Mouse (Mus musculus): ENCODE results near the gene Bmpr1b.
"Not testable (repeated sequence)": the region's sequence is repeated elsewhere in the genome, so short reads cannot be mapped to it uniquely, and the experiment has no call there.

The Bmpr1b gene

DNA sequence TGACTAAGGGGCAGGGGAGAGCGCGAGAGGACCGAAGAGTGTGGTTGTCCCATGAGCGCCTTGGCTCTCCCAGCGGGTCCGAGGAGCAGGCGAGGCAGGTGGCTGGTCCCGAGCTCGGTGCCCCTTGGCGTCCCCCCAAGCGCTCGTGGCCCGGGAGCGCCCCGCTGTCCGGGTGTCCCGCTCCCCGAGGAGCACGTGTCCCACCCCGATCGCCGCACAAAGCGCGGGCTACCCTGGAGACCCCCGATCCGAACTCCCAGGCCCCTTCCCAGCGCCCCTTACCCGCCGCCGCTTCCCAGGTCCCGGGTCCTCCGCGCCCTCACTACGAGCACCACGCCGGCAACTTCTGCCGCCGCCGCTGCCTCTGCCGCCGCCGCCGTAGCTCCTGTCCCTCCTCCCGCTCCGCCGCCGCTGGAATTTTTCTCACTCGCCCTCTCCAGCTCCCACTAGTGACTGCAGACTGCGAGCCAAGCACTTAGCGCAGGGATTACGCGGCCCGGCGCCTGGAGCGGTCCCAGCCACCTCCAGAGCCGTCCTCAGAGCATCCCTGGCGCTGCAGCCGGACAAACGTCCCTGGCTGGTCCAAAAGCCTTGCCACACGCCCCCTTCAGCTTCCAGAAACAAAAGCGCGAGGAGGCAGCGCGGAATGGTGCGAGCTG lies at the start of gene Bmpr1b:
Gene Bmpr1b (minus strand): TSS at position 563 of the 659 bp plus-strand sequence.
- no peak for DNase-seq (ENCODE audit: extremely low read depth, low read depth)

DNA sequence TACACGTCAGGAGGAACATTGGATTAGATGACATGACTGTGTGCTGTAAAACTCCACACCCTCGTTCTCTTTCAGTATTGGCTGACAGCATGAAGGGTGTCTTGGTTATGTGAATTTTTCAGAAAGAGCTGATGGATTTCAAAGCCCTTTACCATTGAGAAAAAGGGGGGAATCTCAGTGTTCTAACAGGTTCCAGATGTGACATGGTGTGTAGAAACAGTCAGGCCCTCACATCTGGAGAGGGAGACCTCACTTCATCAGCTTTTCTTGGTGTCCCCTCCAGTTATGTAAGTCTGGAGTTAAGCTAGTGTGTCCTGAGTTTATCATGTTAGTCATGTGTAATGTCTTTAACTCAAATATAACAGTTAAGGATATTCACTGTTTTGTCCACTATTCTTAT lies 43.6 kb upstream of the Bmpr1b start:
- no peak for DNase-seq (ENCODE audit: extremely low read depth, low read depth)

GRCm38 (mm10) chr3:142212186-142212585 lies 43.0 kb upstream of the Bmpr1b start:
- DNase-seq (ENCODE audit: extremely low read depth, low read depth), result no peak

GRCm38 (mm10) chr3:142209981-142210380 lies 40.8 kb upstream of the Bmpr1b start:
- DNase-seq (ENCODE audit: extremely low read depth, low read depth), result no peak

GRCm38 (mm10) chr3:142209057-142209456 lies 39.8 kb upstream of the Bmpr1b start:
- no peak for DNase-seq (ENCODE audit: extremely low read depth, low read depth)

- DNase-seq (ENCODE audit: extremely low read depth, low read depth), result no peak
These were observed 38.3 kb upstream of the Bmpr1b start for GRCm38 (mm10) chr3:142207488-142207887.

DNA sequence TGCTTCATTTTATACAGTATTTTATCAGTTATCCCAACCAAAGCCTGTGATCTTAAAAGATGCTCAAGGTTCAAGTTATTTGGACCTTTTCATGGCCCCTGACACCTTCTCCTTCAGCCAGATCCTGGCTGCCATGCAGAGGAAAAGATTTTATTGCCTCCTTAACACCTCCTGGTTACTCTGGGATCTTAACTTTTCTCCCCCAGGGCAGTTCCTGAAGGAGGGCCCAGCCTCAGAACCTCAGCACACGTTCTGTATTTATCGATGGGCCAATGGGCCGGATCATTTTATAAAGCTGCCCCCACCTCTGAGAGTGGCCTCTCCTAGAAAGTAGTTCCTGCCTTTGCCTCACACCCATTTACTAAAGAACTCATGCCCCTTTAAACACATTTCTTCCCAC lies 37.1 kb upstream of the Bmpr1b start:
- no peak for DNase-seq (ENCODE audit: extremely low read depth, low read depth)

- DNase-seq (ENCODE audit: extremely low read depth, low read depth), result no peak
These were observed 26.9 kb upstream of the Bmpr1b start for GRCm38 (mm10) chr3:142196142-142196541.

DNA sequence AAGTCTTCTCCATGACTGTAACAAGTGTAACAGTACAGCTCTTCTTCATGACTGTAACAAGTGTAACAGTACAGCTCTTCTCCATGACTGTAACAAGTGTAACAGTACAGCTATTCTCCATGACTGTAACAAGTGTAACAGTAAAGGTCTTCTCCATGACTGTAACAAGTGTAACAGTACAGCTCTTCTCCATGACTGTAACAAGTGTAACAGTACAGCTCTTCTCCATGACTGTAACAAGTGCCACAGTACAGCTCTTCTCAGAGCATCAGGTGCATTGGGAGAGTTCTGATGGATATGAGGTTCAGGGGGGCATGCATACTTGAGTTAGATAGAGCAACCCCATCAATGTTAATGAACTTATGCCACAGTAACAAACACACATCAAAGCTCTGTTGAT lies 22.4 kb upstream of the Bmpr1b start:
- DNase-seq (ENCODE audit: extremely low read depth, low read depth), result not testable (repeated sequence)

- DNase-seq (ENCODE audit: extremely low read depth, low read depth), result no peak
These were observed 17.3 kb upstream of the Bmpr1b start for GRCm38 (mm10) chr3:142186551-142186950.

GRCm38 (mm10) chr3:142173996-142174395 lies 4.8 kb upstream of the Bmpr1b start:
- no peak for DNase-seq (ENCODE audit: extremely low read depth, low read depth)

DNA sequence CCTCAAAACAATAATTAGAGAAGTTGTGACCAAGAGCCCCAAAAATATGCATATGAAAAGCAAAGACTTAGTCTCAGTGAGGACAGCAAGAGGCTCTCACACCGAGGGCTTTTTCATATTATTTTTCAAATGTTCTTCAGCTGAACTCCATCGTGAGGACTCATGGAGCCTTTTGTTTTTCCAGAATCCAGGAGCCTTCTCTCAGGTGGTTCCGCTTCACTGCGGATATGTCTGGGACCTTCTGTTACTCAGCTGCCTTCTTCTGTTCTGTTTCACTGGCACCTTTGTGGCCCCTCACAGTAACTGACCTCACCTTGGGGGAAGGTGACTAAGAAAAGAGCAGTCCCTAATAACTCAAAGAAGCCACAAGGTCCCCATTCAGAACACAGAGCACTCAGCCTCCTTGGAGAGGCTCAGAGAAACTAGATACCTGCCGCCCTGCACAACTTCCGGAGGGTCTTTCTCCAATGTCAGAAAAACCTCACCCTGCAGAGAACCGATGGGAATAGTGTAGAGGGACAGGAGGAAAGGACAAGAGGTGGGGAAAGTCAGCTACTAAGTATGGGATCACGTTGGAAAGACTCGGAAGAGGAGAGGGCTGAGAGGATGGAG lies 868 bp downstream of the Bmpr1b start:
- no peak for DNase-seq (ENCODE audit: extremely low read depth, low read depth)

GRCm38 (mm10) chr3:142164981-142165380 lies 4.2 kb downstream of the Bmpr1b start:
- DNase-seq (ENCODE audit: extremely low read depth, low read depth), result no peak

GRCm38 (mm10) chr3:142163896-142164295 lies 5.3 kb downstream of the Bmpr1b start:
- no peak for DNase-seq (ENCODE audit: extremely low read depth, low read depth)

DNA sequence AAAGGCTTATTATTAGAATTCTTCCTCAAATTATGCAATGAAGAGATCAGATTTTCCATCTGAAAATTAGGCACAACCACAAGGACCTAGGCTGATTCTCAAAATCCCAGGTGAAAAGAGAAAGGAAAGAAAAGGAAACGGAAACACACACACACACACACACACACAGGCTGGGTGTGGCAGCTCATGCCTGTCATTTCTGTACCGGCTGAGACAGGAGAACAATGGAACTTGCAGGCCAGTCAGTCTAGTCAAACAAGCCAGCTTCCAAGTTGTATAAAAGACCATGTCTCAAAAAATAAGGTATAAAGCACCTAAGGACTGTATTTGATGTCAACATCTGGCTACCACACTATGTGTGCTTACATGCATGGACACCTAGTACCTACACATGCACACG lies 7.8 kb downstream of the Bmpr1b start:
- no peak for DNase-seq (ENCODE audit: extremely low read depth, low read depth)

DNA sequence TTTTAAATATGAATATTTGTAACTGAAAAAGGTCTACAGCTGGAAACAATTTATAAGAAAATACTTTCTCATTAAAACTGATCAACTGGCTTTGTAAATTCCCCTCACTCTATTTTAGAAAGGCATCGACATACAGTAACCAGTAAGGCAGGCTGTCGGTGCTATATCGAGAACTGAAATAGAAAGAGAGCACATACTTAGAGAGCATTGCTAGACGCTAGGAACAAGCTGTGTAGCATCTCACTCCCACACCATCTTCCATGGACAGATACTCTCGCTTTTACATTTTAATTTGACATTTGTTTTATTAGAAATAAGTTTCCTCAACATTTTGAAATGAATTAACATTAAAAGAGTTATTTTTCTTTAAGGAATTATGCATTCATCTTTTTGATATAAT lies 17.2 kb downstream of the Bmpr1b start:
- DNase-seq (ENCODE audit: extremely low read depth, low read depth), result no peak

- DNase-seq (ENCODE audit: extremely low read depth, low read depth), result no peak
These were observed 30.4 kb downstream of the Bmpr1b start for GRCm38 (mm10) chr3:142138796-142139195.

GRCm38 (mm10) chr3:142126379-142126778 lies 42.8 kb downstream of the Bmpr1b start:
- DNase-seq (ENCODE audit: extremely low read depth, low read depth), result no peak

GRCm38 (mm10) chr3:142125556-142125955 lies 43.7 kb downstream of the Bmpr1b start:
- DNase-seq (ENCODE audit: extremely low read depth, low read depth), result no peak

DNA sequence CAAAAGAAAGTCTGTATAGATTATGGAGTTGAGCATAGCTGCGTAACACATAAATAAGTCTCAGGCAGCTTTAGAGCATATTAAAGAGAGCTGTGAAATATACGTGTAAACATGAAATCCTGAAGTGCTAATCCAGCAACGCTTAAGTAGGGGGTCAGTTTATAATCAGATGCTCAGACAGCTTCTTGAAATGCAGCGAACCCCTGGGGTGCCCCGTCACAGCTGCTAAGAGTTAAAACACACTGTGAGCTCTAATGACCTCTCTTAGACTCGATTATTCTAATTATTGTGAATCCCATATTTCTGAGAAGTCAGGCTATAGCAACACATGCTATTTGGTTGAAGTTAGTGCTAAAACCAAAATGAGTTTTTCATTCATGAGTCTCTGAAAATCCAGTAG lies 45.0 kb downstream of the Bmpr1b start:
- DNase-seq (ENCODE audit: extremely low read depth, low read depth), result no peak

- DNase-seq (ENCODE audit: extremely low read depth, low read depth), result no peak
These were observed 46.8 kb downstream of the Bmpr1b start for GRCm38 (mm10) chr3:142122376-142122775.

GRCm38 (mm10) chr3:142120795-142121194 lies 48.4 kb downstream of the Bmpr1b start:
- DNase-seq (ENCODE audit: extremely low read depth, low read depth), result no peak

GRCm38 (mm10) chr3:142114762-142115316 lies 54.4 kb downstream of the Bmpr1b start:
- no peak for DNase-seq (ENCODE audit: extremely low read depth, low read depth)

Data from MEL-GATA-1-ER (cell line).